Mouse (Mus musculus) hematopoietic stem cell, adult 5-6 weeks (primary cell): ENCODE measurements around the gene Arhgef15. TPM values are rescaled to one million over a fixed set of nuclear protein-coding genes. Genes with fewer than 3 reads are reported as not detected.
A peak's percentile ranks its signal among the peaks of the same experiment; 100 is the strongest.
"Not testable (repeated sequence)": the region's sequence is repeated elsewhere in the genome, so short reads cannot be mapped to it uniquely, and the experiment has no call there.

ENCODE experiments used
- ATAC-seq, 2 experiments: fragments of 125-278 bp in 1 of 2; replicated peaks in 1 of 2; 2 replicates each; pipeline ENCODE4 v1.8.0; 2016 to 2017; ENCODE audit warnings: inconsistent platforms in 2 of 2, mild to moderate bottlenecking in 2 of 2, moderate number of reproducible peaks in 2 of 2, low read depth in 1 of 2, moderate TSS enrichment in 1 of 2; ENCODE audit not compliant: low FRiP score in 2 of 2, poor library complexity in 2 of 2, severe bottlenecking in 2 of 2, insufficient read depth in 1 of 2, low TSS enrichment in 1 of 2
- total RNA-seq: library from RNA; stranded (forward); fragments of 172-1452, 232-1000 nt; gene quantifications from 2 replicates; pipeline ENCODE4 v1.2.3, GENCODE M21; 2017

Arhgef15 gene
- total RNA-seq, 1 experiment from 2014 or later, result 1.8 TPM

DNA sequence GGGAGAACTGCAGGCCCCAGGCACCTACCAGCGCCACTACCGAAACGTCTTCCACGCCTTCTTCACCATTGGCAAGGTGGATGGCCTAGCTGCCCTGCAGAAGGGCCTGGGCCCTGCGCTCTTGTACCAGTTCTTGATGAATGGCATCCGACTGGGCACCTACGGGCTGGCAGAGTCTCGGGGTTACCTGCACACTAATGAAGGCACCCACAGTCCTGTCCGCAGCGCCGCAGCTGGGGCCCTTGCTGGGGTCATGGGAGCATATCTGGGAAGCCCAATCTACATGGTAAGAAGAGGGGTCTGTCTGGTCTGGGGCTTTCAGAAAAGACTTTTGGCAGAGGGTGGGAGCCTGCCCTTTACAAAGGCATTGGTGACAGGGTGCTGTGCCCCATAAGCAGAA lies 11.5 kb upstream of the Arhgef15 start:
- ATAC-seq, result no peak

DNA sequence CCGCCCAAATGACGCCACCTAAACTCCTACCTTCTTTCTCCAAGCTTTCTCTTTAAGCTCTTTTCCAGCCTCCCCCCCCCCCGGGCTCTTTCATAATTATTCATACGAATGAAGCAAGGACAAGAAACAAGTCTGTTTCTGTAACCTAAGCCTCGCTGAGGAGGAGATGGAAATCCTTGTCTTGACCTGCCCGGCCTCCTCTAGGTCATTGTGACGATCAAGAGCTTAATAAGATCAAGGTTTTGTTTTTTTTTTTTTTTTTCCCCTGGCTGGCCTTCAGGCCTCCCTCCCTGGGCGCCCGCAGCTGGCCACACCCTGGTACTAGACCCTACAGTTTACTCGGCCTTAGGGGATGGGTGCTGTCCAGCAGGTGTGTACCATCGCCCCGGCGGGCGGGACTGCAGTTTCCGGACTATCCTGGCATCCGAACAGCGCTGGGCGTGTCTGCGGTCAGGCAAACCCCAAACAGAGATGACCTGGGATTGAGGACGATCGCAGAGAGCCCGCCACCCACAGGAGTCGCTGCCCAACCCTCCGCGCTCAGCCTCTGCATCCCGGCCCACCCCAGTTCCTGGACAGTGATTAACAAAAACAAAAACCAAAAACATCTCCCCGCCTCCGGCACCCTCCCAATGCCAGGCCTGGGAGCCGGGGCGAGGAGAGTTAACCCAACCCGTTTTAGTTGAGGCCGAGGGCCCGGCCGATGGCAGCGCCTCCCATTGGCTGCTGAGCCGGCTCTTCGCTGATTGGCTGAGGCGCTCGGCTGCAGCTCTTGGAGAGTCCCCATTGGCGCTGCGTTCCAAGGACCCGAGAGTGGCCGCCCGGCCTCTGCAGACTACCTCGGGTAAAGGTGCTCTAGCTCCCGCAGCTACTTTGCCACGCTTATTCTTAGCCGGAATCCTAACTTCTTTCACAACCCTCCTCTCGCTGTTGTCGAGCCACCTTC lies 10.3 kb upstream of the Arhgef15 start, which contains the start of gene Slc25a35:
TSS of gene Slc25a35 (plus strand) at position 795 of the 946 bp plus-strand sequence.
- ATAC-seq, result peak; percentile 94 to 96

DNA sequence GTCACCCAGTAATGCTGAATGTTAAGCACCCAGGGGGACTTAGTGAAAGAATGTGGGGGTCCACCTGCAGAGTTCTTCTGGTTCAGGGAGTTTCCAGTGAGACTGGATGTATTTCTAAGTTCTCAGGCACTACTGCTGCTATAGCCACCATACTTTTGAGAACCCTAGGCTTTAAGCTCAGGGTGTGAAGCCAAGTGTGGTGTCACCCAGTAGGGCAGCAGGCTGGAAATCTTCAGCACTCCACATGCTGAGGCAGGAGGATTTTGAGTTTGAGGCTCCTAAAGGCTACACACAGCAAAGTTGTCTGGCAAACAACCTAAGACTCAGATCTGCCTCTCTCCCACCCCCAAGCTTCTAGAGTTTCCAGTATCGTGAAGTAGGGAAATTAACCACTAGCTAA lies 9.3 kb upstream of the Arhgef15 start:
- no peak for ATAC-seq

DNA sequence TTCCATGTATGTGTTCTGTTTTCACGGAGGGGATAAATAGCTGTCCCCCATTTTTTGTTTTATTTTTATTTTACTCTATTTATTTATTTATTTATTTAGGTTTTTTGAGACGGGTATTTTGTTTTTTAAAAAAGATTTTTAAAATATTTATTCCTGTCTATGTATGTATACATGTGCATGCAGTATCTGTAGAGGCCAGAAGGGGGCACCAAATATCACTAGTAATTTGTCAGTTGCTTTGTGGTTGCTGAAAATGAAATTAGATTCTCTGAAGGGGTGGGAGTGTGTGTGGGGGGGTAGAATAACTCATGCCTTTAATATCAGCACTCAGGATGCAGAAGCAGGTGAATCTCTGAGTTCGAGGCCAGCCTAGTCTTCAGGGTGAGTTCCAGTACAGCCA lies 8.6 kb upstream of the Arhgef15 start:
- no peak for ATAC-seq

DNA sequence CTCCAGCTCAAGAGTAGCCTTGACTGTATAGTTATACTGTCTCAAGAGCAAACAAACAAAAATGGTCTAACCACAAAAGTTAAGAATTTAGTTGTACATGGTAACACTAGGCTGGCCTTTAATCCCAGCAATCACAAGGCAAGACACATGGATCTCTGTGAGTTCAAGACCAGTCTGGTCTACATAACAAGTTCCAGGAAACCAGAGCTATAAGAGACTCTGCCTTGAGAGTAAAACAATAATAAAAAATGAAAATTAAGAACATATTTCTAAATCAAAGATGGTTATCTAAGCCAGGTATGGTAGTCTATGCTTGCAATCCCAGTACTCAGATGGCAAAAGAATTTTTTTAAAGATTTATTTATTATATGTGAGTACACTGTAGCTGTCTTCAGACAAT lies 7.8 kb upstream of the Arhgef15 start:
- ATAC-seq, result no peak

DNA sequence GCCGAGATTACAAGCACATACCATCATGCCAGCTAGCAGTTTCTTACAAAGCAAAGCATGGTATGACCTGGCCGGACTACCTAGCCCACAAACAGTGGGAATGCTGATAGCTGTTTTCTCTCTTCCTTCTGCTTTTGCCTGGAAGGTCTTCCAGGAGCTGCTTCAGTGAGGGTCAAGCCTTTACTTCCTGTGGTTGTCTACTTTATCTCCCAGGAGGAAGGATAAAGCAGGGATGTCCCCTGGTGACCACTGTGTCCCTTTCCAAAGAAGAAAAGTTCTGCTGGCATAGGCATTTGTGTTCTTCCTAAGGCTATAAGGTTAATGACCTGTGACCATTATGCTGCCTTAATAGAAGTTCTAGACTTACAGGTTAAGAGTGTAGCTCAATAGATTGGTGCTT lies 6.1 kb upstream of the Arhgef15 start:
- no peak for ATAC-seq

DNA sequence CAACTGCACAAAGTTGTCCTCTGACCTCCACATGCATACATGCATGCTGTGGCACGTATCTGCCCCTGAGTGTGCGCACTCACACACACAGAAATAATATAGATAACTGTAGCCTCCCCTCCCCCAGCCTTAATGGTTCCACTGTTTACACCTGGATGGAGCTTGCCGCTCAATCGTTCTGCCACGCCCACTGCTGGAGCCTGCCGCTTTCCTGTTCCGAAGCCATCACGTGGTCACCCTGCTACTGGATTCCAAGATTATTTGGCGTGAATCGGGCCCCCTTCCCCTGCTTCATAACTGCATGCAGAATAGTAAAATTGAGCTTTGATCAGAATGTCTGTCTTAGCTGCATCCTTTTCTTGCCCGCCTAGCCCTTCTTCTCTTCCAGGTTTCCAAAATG lies 4.9 kb upstream of the Arhgef15 start:
- ATAC-seq, result not testable (repeated sequence)

DNA sequence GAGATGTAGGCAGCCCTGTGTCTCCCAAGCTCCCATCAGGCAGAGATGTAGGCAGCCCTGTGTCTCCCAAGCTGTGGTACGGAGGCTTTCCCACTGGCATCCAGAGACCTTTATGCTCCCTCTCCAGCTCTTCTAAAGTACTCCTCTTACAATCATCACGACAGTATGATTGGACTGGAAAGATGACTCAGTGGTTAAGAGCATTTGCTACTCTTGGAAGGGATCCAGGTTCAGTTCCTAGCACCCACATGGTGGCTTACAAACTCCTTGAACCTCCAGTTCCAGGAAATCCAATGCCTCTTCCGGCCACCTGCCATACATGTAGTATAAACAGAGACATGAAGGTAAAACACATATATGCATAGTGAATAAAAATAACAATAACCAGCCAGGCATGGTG lies 4.3 kb upstream of the Arhgef15 start:
- ATAC-seq, result no peak

DNA sequence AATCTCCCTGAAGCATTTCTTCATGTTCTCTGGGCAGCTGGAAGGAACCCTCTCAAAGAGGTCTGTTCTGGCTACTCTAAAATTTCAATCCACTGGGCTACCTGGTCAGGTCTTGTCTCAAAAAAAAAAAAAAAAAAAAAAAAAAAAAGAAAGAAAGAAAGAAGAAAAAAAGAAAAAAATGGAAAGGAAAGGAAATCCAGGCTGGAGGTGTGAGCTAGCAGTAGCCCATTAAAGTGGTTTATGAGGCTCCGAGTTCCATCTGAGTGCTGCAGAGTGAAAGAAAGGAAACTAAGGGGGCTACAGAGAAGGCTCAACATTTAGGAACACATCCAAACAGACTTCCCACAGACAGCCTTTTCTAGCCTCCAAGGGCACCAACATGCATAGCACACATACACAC lies 691 bp upstream of the Arhgef15 start:
- ATAC-seq, result no peak

DNA sequence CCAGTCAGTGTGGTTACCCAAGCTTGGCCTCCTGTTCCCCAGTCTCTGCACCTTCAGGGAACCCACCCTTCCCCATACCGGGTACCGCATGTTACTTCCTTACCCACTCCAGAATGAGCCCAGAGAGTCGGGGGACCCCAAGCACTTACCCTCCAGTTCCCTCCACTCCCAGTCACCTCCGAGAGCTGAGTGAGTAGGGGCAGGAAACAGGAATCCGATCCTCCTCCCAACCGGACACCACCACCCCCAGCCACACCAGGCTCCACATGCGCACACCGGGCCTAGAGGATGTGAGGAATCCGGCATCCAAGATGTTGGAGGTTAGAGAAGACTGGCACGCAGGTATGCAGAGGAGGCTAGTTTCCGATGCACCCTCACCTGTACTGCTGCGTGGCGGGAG lies 583 bp downstream of the Arhgef15 start:
- ATAC-seq, result no peak

DNA sequence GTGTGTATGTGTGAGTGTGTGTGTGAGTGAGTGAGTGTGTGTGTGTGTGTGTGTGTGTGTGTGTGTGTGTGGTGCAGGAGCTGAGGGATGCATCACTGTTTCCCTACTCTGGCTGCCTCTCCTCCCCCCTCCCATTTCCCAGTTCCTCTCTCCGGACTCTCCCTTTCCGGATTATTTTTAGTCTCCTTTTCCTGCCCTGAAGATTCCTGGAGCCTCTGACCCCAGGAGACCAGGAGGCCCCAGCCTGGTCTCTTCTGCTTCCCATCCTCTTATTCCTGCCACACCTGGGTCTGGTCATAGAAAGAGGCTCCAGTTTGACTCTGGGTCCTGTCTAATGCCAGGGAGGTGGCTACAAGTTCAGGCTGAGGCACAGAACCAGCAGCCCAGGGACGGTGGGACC lies 1.2 kb downstream of the Arhgef15 start:
- no peak for ATAC-seq

DNA sequence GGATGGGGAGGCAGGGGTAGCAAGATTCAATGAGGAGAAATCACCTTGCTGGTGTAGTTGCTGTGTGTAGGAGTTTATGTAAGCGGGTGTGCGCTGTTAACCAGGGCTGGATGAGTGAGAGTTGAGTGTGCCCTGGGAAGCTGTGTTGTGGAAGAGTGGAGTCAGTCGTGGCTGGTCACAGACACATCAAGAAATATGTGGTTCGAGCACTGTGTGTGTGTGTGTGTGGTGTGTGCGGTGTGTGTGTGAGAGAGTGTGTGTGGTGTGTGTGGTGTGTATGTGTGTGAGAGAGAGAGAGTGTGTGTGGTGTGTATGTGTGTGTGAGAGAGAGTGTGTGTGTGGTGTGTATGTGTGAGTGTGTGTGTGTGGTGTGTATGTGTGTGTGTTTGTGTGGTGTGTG lies 1.8 kb downstream of the Arhgef15 start:
- ATAC-seq, result no peak

DNA sequence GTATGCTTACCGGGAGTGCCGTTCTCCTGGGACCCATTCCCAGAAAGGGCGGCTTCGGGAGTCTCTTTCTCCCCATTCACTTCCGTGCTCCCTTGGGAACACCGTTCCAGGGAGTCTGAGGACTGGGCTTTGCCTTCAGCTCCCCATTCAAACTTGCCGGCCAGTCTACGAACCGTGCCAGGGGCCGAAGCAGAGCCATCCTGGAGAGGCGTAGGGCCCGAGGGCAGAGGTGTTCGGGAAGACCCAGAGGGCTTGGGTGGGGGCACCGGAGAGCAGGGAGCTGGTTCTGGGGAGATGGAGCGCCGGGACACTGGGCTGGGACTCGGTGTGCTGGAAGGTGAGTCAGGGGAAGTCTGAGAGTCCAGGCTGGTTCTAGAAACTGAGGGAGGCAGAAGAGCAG lies 2.9 kb downstream of the Arhgef15 start:
- 0 out of 4 replicates have a peak, but pooled peaks have one; percentile 12 to 22 for ATAC-seq

DNA sequence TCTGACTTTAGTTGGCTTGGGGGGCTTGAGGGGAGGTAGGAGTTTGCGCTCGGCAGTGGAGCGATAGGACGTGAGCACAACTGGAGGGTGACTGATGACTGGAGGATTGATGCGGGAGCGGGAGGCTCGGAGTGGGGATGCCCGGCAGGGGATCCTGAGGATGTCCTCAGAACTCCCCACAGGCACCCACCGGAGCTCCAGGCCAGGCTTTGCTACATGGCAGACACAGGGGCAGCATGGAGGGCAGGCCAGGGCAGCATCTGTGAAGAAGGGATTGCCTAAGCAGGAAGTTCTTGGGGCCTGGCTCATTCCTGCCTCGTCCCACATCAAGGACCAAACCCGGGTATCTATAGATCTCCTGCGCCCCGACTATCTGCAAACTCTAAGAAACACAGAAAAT lies 3.4 kb downstream of the Arhgef15 start:
- ATAC-seq, result no peak

DNA sequence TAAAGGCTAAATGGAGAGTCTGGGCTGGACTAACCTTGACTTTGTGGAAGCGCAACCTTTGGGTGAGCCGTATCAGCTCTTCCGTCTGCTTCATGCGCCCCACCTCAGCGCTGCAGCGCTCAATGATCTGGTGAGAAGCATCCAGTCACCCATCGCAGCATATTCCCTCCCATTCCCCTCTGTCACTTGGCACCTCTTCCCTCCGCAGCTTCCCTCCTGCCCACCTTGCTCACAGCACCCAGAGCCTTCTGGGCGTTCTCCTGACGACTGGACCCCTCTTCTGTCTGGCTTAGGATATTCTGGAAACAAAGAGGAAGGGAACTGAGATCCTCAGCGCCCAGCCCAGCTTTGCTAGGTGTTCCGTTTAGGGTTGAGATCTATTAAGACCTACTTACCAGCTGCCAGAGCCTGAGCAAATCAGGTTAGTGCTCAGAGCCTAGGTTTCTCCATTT lies 9.7 kb downstream of the Arhgef15 start:
- no peak for ATAC-seq

DNA sequence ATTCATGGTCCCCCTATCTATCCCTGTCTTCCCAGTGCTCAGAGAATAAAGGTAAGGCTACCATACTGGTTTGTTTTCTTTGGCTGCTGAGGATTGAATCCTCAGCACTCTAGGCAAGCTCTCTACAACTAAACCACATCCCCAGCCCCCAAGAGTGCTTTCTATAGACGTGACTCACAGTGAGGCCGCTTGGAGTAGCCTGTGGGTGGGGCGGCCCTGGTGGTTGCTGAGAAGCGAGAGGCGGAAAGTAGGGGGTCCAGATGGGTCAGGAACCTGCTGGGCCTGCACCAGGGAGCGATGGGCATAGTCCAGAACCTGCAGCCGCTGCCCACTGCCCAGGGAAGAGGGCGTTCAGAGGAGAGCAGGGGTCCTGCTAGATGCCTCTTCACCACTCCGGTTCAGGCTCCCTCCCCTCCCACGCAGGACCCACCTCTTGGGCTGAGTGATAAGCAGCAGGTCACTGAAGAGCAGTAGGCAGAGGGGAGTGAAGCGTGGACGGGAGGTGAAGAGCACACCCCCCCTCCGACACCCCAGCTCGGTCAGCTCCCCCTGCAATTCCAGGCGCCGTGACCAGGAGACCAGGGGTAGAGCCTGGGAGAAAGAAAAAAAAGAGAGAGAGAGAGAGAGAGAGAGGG lies 10.4 kb downstream of the Arhgef15 start:
- no peak for ATAC-seq

DNA sequence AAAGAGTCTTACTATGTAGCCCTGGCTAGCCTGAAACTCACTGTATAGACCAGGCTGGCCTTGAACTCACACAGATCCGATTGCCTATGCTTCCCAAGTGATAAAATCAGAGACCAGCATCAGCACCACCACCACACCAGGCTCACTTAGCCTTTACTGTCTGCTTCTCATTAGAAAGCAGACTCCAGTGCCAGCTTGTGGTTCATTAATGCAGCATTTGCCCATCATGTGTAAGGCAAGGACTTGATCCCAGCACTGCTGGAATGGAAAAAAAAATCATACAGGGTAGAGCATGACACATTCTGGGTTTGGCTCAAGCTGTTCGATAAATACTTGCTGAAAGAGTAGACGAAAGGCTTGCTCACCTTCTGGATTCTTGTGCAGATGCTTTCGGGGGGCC lies 11.3 kb downstream of the Arhgef15 start:
- no peak for ATAC-seq

DNA sequence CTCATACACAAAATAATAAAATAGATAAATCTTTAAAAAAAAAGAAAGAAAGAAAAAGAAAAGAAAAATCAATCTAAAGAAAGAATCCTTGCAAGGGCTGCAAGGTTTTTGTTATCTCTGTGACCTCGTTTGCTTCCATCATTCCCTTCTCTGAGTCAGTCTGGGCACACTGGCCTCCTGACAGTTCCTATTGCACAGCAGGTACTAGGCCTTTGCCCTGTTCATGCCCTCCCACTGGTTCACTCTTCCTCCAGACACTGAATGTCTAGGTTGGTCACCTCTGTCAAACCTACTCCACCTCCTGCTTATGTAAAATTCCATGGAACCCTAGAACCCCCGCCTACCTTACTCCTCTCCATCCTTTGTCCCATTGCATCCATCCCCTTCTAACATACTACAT lies 12.0 kb downstream of the Arhgef15 start:
- no peak for ATAC-seq
